ENCODE assay signal across 8 mouse cellular contexts in genomic region chr7:137477950-137478620, GRCm38 (mm10). TPM values are rescaled to one million over a fixed set of nuclear protein-coding genes. Genes with fewer than 3 reads are reported as not detected.
DNase-seq lines count a peak whose midpoint lies in the region; ATAC-seq and TF ChIP-seq lines count a peak whose summit lies in the region.

No protein-coding gene starts in this region.

- H3K4me1 ChIP-seq in cortical plate, adult 2 months (ENCODE audit: control insufficient read depth, insufficient read depth, low read length), result no peaks in the 10 kb centered on the region
- peaks cover 11% of the 10 kb centered on the region for H3K4me1 ChIP-seq in megakaryocyte, embryonic 14.5 days

- no peaks in the 10 kb centered on the region for H3K9me3 ChIP-seq in megakaryocyte, embryonic 14.5 days

- peak; percentile 99 for DNase-seq in gastrocnemius, postnatal 10 days
- DNase-seq in induced T-regulatory cell, adult 2 months (ENCODE audit: low read depth), result peak; percentile 93
- peak; percentile 67 to 99 for DNase-seq in left cerebral cortex, adult 8-10 months (ENCODE audit: low spot score in 2 of 2)
- DNase-seq in right cerebral cortex, adult 2 months (ENCODE audit: low spot score in 2 of 2), result peak; percentile 94 to 98
- DNase-seq in urinary bladder, postnatal 10 days (ENCODE audit: low spot score), result peak; percentile 87

- TF ChIP-seq POLR2A in cortical plate, adult 2 months (IDR thresholded peaks at IDR 0.05; ENCODE audit: extremely low read depth, insufficient read depth, low read length), result no peak

- TF ChIP-seq CTCF in cortical plate, adult 2 months (IDR thresholded peaks at IDR 0.05; ENCODE audit: extremely low read depth, insufficient read depth, low read length), result peak; percentile 100

- H3K27ac ChIP-seq in cortical plate, adult 2 months (ENCODE audit: insufficient read depth, low read length), result no peak overlapping the region

- peaks cover 36% of the 10 kb centered on the region for H3K27me3 ChIP-seq in megakaryocyte, embryonic 14.5 days (replicated peaks)

- ATAC-seq in activated CD4-positive, CD25-positive, alpha-beta regulatory T cell, adult 4 months, result peak; percentile 99

- H3K36me3 ChIP-seq in megakaryocyte, embryonic 14.5 days (replicated peaks; ENCODE audit: low read length), result no peaks in the 10 kb centered on the region

- H3K4me3 ChIP-seq in cortical plate, adult 2 months (ENCODE audit: insufficient read depth, low read length), result 0 out of 2 replicates have a peak overlapping the region, but pooled peaks have one; percentile 4
- peak overlapping the region; percentile 83 for H3K4me3 ChIP-seq in megakaryocyte, embryonic 14.5 days (replicated peaks)

RNA-seq across cellular contexts. Expression of gene Glrx3, which starts 40.7 kb away (rescaled TPM):
- polyA plus RNA-seq in activated CD4-positive, CD25-positive, alpha-beta regulatory T cell, adult 4 months (2017; shearing (Covaris generic)), result 100 to 1,000 TPM; 128 to 133 TPM
- polyA plus RNA-seq in cortical plate, adult 2 months (2012; rRNA removed), result 101 and 102 TPM in 2 replicates
- total RNA-seq in gastrocnemius, postnatal 10 days (2021), result 10 to 100 TPM; 90.2 to 93.9 TPM
- total RNA-seq in left cerebral cortex, adult 8-10 months (2022), result 100 to 1,000 TPM in 1 of 4 experiments, 10 to 100 TPM in 3; 83.4 to 102 (median 89.1) TPM
- polyA plus RNA-seq in megakaryocyte, embryonic 14.5 days (2012; ENCODE audit: insufficient read depth, low replicate concordance), result 38.4 and 93.1 TPM in 2 replicates
